Mouse (Mus musculus): Measurements from ENCODE around the gene Slco2a1. TPM values are rescaled to one million over a fixed set of nuclear protein-coding genes. Genes with fewer than 3 reads are reported as not detected.
"Not testable (repeated sequence)": the region's sequence is repeated elsewhere in the genome, so short reads cannot be mapped to it uniquely, and the experiment has no call there.

Gene Slco2a1
- polyA plus RNA-seq, 1 experiment from 2014 or later: 1.5 TPM

DNA sequence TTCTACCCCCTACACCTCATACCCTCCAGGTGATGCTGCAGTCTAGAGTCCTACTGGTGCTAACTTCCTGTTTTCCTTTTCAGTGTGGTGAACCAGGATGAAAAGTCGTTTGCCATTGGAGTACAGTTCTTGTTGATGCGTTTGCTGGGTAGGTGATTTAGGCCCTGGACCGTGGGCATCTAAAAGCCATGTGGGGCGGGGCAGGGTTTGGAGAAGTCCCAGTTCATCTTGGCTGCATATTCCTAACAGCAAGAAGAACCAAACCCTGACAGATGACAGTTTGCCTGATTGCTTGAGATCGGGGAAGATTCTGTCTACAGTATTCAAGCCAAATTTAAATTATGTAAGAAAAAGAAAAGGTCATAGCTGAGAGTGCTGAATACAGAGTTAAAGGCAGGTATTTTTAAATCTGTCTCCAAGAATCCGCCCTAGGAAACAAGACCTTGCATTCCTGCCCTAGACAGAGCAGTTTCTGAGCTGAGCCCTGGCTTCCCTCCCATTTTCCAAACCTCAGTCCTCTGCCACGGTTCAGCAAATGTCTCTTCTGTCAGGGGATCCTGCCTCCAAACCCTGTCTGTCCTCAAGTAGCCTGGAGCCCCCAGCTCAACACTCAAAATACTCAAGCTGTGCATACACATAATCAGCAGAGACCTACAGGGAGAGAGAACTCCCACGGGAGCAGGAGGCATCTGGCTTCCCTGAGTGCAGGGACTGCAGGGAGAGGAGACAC, 93.9 kb downstream of the Slco2a1 start:
- Histone ChIP-seq H3K36me3 (no peaks in the 10 kb centered on the region), H3K9me3 (no peaks in the 10 kb centered on the region), H3K4me1 (no peaks in the 10 kb centered on the region), H3K27ac (no peak overlapping the region), H3K27me3 (ENCODE audit: insufficient read depth, poor library complexity, severe bottlenecking) (peaks cover 13% of the 10 kb centered on the region; the same call in 1 of the 2 replicates), H3K4me3 (no peak overlapping the region)
- no peak for DNase-seq (ENCODE audit: low spot score)
- WGBS: 65% methylated on average over 8 of the region's 8 CpGs

GRCm38 (mm10) chr9:103083405-103083804, 94.9 kb downstream of the Slco2a1 start:
- H3K4me1 ChIP-seq: no peaks in the 10 kb centered on the region
- WGBS: 65% methylated on average over 3 of the region's 3 CpGs
- H3K36me3 ChIP-seq: no peaks in the 10 kb centered on the region
- H3K27ac ChIP-seq: no peak overlapping the region
- H3K27me3 ChIP-seq (ENCODE audit: insufficient read depth, poor library complexity, severe bottlenecking): peaks cover 13% of the 10 kb centered on the region; the same call in 1 of the 2 replicates
- no peak for DNase-seq (ENCODE audit: low spot score)
- H3K9me3 ChIP-seq: no peaks in the 10 kb centered on the region
- no peak overlapping the region for H3K4me3 ChIP-seq

DNA sequence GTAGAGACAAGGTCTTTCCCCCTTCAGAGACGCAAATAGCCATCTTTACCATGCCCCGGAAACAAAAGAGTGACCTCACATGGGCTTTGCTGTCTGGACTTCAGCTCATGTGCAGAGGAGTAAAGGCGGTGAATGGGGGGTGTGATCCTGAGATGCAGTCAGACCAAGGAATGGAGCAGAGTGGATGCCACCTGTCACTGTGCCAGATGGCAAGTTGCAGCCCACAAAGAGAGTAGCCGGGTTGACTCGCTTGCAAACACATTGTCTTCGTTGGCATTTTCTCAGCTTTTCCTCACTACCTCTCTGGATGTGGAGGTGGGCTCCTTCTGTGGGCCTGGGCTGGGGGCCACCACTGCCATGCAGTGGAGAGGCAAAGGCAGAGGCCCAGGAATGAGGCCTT, 98.2 kb downstream of the Slco2a1 start:
- peaks cover 18% of the 10 kb centered on the region; the same call in 1 of the 2 replicates for H3K27me3 ChIP-seq (ENCODE audit: insufficient read depth, poor library complexity, severe bottlenecking)
- WGBS: 86% methylated on average over 6 of the region's 6 CpGs
- no peaks in the 10 kb centered on the region for H3K9me3 ChIP-seq
- no peak for DNase-seq (ENCODE audit: low spot score)
- H3K27ac ChIP-seq: no peak overlapping the region
- no peak overlapping the region for H3K4me3 ChIP-seq
- no peaks in the 10 kb centered on the region for H3K36me3 ChIP-seq
- 0 out of 2 replicates have a peak, but pooled peaks cover 1% of the 10 kb centered on the region for H3K4me1 ChIP-seq

DNA sequence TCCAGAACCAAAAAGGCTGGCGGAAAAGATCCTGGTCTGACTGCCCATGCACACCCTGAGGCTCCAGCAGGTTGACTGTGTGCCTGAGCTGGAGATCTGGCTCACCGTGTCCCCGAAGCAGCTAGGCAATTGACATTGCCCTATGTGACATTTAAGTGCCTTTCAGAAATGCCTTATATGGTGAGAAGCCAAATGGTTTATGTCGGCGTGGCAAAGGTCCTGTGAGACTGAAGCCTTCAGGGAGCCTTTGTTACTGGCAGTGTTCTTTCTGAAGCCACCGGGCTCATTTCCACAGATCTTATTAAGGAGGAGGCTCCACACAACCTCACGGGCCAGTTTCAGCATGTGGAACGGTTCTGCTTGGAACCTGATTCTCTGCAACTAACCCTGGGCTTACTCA, 98.8 kb downstream of the Slco2a1 start:
- H3K4me1 ChIP-seq: peaks cover 5% of the 10 kb centered on the region
- no peaks in the 10 kb centered on the region for H3K9me3 ChIP-seq
- no peak overlapping the region for H3K4me3 ChIP-seq
- no peaks in the 10 kb centered on the region for H3K36me3 ChIP-seq
- 55% methylated on average over 8 of the region's 8 CpGs for WGBS
- H3K27ac ChIP-seq: no peak overlapping the region
- DNase-seq (ENCODE audit: low spot score): no peak
- H3K27me3 ChIP-seq (ENCODE audit: insufficient read depth, poor library complexity, severe bottlenecking): peaks cover 19% of the 10 kb centered on the region; the same call in 1 of the 2 replicates

DNA sequence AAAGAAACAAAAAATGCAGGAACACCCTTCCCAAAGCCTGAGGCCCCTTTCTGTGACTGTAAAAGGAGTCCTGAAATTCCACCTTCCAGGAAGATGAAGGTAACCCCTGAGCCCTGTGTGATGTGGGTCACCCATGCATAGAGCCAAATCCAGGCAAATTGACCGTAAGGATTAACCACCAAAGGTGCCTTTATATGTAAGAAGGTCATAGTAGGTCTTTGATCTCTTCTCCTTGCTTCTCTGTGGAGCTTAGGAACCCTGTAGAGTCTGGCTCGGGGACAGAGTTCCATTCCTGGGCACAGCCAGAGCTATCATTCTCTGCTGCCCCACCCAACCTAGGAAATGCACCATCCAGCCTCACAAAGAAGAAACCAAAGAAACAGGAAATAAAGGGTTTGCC, 100.1 kb downstream of the Slco2a1 start:
- no peak for DNase-seq (ENCODE audit: low spot score)
- Histone ChIP-seq H3K4me3 (no peak overlapping the region), H3K9me3 (no peaks in the 10 kb centered on the region), H3K27ac (no peak overlapping the region), H3K27me3 (ENCODE audit: insufficient read depth, poor library complexity, severe bottlenecking) (peaks cover 19% of the 10 kb centered on the region; the same call in 1 of the 2 replicates), H3K4me1 (peaks cover 5% of the 10 kb centered on the region), H3K36me3 (no peaks in the 10 kb centered on the region)
- 81% methylated on average over 2 of the region's 2 CpGs for WGBS

GRCm38 (mm10) chr9:103090116-103090875, 101.8 kb downstream of the Slco2a1 start:
- WGBS: 74% methylated on average over 9 of the region's 9 CpGs
- no peaks in the 10 kb centered on the region for H3K9me3 ChIP-seq
- no peak for DNase-seq (ENCODE audit: low spot score)
- no peak overlapping the region for H3K27ac ChIP-seq
- peaks cover 17% of the 10 kb centered on the region; the same call in 1 of the 2 replicates for H3K27me3 ChIP-seq (ENCODE audit: insufficient read depth, poor library complexity, severe bottlenecking)
- H3K36me3 ChIP-seq: no peaks in the 10 kb centered on the region
- peaks cover 5% of the 10 kb centered on the region for H3K4me1 ChIP-seq
- no peak overlapping the region for H3K4me3 ChIP-seq

- Histone ChIP-seq H3K9me3 (no peaks in the 10 kb centered on the region), H3K4me1 (peaks cover 5% of the 10 kb centered on the region), H3K27ac (no peak overlapping the region), H3K27me3 (ENCODE audit: insufficient read depth, poor library complexity, severe bottlenecking) (peaks cover 9% of the 10 kb centered on the region; the same call in 1 of the 2 replicates), H3K36me3 (no peaks in the 10 kb centered on the region), H3K4me3 (no peak overlapping the region)
- 80% methylated on average over 16 of the region's 16 CpGs for WGBS
- no peak for DNase-seq (ENCODE audit: low spot score)
Measured at GRCm38 (mm10) chr9:103091039-103091883, 102.7 kb downstream of the Slco2a1 start.

DNA sequence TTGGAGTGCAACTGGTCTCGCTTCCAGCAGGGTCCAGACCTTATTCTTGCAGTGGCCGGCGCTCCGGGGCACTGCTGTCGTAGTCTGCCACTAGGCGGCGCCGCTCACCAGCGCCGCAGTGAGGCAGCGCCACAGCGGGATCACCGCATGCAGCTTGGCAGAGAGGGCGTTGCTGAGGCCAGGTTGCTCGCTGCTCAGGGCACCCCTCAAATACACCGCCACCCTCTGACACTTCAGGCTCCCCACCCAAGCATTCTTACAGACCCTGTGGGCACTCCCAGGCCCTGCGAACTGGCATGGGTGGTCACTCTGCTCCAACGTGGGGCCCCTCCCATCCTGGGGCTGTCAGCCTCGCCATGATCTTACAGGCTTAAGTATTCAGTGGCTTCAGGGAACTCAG, 103.7 kb downstream of the Slco2a1 start:
- peak; percentile 90 for DNase-seq (ENCODE audit: low spot score)
- Histone ChIP-seq H3K27me3 (ENCODE audit: insufficient read depth, poor library complexity, severe bottlenecking) (peaks cover 6% of the 10 kb centered on the region; the same call in 1 of the 2 replicates), H3K27ac (peak overlapping the region; percentile 79), H3K4me3 (peak overlapping the region; percentile 63), H3K36me3 (no peaks in the 10 kb centered on the region), H3K4me1 (peaks cover 5% of the 10 kb centered on the region), H3K9me3 (no peaks in the 10 kb centered on the region)
- WGBS: under 1% methylated on average over 19 of the region's 19 CpGs

GRCm38 (mm10) chr9:103093681-103094080, 105.2 kb downstream of the Slco2a1 start:
- peaks cover 6% of the 10 kb centered on the region; the same call in 1 of the 2 replicates for H3K27me3 ChIP-seq (ENCODE audit: insufficient read depth, poor library complexity, severe bottlenecking)
- no peak overlapping the region for H3K4me3 ChIP-seq
- H3K27ac ChIP-seq: no peak overlapping the region
- H3K36me3 ChIP-seq: no peaks in the 10 kb centered on the region
- DNase-seq (ENCODE audit: low spot score): no peak
- WGBS: 82% methylated on average over 3 of the region's 3 CpGs
- H3K9me3 ChIP-seq: no peaks in the 10 kb centered on the region
- H3K4me1 ChIP-seq: peaks cover 5% of the 10 kb centered on the region

DNA sequence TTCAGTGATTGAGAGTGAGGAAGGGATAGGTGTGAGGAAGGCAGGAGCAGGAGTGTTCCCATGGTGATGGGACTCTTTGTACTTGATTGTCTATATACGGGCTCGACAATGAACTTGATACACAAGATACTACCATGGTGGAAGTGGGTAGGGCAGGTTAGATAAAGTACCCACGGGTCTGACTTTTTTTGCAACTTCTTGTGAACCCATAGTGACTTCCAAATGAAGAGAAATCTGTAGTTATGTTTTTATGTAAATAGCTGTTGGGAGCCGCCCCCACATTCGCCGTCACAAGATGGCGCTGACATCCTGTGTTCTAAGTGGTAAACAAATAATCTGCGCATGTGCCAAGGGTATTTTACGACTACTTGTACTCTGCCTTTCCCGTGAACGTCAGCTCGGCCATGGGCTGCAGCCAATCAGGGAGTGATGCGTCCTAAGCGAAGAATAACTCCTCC, 119.9 kb downstream of the Slco2a1 start:
- not testable (repeated sequence) for H3K36me3 ChIP-seq, H3K9me3 ChIP-seq
- WGBS: 15% methylated on average over 9 of the region's 14 CpGs
- peak overlapping the region; percentile 82; the same call in 1 of the 2 replicates for H3K27ac ChIP-seq
- peak overlapping the region; percentile 53 for H3K4me3 ChIP-seq
- peaks cover 34% of the 10 kb centered on the region for H3K4me1 ChIP-seq
- H3K27me3 ChIP-seq (ENCODE audit: insufficient read depth, poor library complexity, severe bottlenecking): peaks cover 40% of the 10 kb centered on the region
- peak; percentile 77 for DNase-seq (ENCODE audit: low spot score)

- peak; percentile 66 for DNase-seq (ENCODE audit: low spot score)
- no peaks in the 10 kb centered on the region for H3K9me3 ChIP-seq
- peaks cover 34% of the 10 kb centered on the region for H3K4me1 ChIP-seq
- no peaks in the 10 kb centered on the region for H3K36me3 ChIP-seq
- peaks cover 47% of the 10 kb centered on the region for H3K27me3 ChIP-seq (ENCODE audit: insufficient read depth, poor library complexity, severe bottlenecking)
- peak overlapping the region; percentile 57 for H3K4me3 ChIP-seq
- H3K27ac ChIP-seq: peak overlapping the region; percentile 64; the same call in 1 of the 2 replicates
- WGBS: 34% methylated on average over 18 of the region's 18 CpGs
Measured at GRCm38 (mm10) chr9:103108943-103109670, 120.6 kb downstream of the Slco2a1 start.

- H3K27me3 ChIP-seq (ENCODE audit: insufficient read depth, poor library complexity, severe bottlenecking): peaks cover 56% of the 10 kb centered on the region
- no peaks in the 10 kb centered on the region for H3K9me3 ChIP-seq
- H3K4me3 ChIP-seq: no peak overlapping the region
- no peaks in the 10 kb centered on the region for H3K36me3 ChIP-seq
- H3K27ac ChIP-seq: no peak overlapping the region
- DNase-seq (ENCODE audit: low spot score): peak; percentile 70
- peaks cover 34% of the 10 kb centered on the region for H3K4me1 ChIP-seq
- WGBS: 66% methylated on average over 2 of the region's 2 CpGs
Measured at GRCm38 (mm10) chr9:103109911-103110310, 121.4 kb downstream of the Slco2a1 start.
